Mouse (Mus musculus): Measurements from ENCODE around the gene Rrp7a.

DNA sequence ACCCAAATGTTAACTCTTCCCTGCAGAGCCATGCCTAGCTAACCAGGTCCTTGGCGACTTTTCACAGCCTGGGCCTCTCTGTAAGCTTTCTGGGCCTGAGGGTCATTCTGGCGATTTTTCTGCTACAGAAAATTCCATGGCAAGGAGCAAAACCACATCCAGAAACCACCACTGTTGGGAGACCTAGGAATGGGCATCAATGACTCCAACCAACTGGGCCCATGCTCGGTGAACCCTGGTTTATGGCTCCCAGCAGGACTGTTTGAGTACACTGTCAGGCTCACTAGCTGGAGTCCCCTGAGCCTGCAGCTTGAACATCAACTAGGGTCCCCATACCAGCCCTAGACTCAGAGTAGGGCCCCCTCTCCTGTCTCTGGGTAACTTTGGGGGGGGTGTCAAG lies 45.7 kb upstream of the Rrp7a start:
- TF ChIP-seq CTCF (IDR thresholded peaks at IDR 0.05; ENCODE audit: low read depth) (no peak), EP300 (optimal IDR thresholded peaks at IDR 0.05) (no peak)

Data from stomach, postnatal 0 days (tissue).